Mouse (Mus musculus) adrenal gland (tissue): ENCODE results near the gene Spns2.

ENCODE experiments used
- intact Hi-C: fragments of 180-260 bp; cut with DNase I; formaldehyde crosslinking; loops from one replicate; pipeline ENCODE4 v1.15.1; 2025

The Spns2 gene

GRCm38 (mm10) chr11:72438411-72438810, 51.3 kb downstream of the Spns2 start:
- intact Hi-C loops: no loop called here

DNA sequence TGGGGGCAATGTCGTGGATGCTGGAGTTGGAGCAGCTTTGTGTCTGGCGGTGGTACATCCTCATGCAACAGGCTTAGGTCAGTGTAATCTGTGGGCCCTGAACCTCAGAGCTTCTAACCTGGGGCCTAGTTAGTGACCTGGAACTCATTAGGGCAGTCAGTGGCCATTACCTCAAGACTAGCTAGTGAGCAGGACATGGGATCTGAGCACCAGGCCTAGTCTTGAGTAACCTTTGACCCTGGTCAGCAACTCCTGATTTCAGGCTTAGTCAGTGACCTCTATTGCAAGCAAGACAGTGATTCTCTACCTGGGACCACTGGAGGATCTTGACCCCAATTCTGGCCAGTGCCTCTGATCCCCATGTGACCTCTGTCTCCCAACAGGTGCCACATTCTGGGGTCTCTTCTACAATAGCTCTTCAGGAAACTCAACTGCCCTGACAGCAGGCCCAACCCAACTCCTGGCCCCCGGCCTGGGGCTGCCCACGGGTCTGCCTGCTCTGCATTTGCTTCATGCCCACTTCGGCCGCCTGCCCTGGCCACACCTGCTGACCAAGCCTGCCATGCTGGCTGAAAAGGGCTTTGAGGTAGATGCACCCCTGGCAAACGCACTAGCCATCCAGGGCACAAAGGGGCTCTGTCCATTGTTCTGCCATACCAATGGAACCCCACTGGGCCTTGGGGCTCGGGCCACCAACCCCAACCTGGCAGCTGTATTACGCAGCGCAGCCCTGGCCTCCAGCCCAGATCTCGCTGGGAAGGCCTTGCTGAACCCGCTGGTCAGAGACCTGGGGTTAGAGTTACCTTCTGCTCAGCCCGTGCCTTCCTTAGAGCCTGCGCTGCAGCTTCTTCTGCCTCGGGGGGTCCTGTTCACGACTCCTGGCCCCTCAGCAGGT, 52.7 kb downstream of the Spns2 start:
- intact Hi-C loops: no loop called here

GRCm38 (mm10) chr11:72436271-72436670, 53.4 kb downstream of the Spns2 start:
- intact Hi-C loops: no loop called here

DNA sequence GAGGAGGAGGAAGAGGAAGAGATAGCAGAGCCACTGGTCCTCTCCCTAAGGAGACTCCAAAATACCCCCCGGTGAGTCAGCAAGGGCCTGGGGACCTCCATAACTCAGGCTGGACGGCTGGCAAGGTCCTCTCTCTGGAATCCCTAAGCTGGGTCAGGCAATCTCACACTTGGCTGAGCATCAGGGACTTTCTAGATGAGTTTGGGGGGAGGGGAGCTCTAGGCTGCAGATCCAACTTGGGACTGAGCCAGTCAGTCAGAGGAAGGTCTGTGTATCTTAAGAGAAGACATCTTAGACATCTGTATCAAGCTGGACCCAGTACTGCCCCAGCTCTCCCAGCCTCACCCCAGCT, 54.0 kb downstream of the Spns2 start:
- intact Hi-C loops: no loop called here

- intact Hi-C loops: loop anchor here (5.0 kb wide), 1 partner anchor 127 kb away; no protein-coding TSS in a partner anchor
These were observed 54.6 kb downstream of the Spns2 start, which contains the start of gene Ggt6 for GRCm38 (mm10) chr11:72434963-72435693. Ggt6 (plus strand) TSS chr11:72435526.

- intact Hi-C loops: loop anchor here (5.0 kb wide), 1 partner anchor 132 kb away; no protein-coding TSS in a partner anchor
These were observed 59.2 kb downstream of the Spns2 start for GRCm38 (mm10) chr11:72430311-72431068.

- intact Hi-C loops: loop anchor here (2.0 kb wide), 3 partner anchors 74 to 204 kb away; no protein-coding TSS in a partner anchor
These were observed 60.4 kb downstream of the Spns2 start for GRCm38 (mm10) chr11:72429288-72429690.

GRCm38 (mm10) chr11:72428694-72429093, 61.0 kb downstream of the Spns2 start:
- intact Hi-C loops: loop anchor here (2.0 kb wide), 3 partner anchors 74 to 204 kb away; no protein-coding TSS in a partner anchor

DNA sequence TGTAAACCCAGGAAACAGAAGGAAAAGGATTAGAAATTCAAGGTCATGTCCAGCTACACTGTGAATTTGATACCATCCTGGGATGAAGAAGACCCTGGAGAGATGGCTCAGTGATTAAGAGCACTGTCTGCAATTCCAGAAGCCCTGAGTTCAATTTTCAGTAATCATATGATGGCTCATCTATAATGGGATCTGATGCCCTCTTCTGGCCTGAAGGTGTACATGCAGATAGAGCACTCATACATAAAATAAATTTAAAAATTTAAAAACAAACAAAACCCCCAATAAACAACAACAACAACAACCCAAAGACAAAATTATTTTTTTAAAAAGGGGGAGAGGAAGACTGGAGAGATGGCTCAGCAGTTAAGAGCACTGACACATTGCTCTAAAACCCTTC, 62.8 kb downstream of the Spns2 start:
- intact Hi-C loops: no loop called here

DNA sequence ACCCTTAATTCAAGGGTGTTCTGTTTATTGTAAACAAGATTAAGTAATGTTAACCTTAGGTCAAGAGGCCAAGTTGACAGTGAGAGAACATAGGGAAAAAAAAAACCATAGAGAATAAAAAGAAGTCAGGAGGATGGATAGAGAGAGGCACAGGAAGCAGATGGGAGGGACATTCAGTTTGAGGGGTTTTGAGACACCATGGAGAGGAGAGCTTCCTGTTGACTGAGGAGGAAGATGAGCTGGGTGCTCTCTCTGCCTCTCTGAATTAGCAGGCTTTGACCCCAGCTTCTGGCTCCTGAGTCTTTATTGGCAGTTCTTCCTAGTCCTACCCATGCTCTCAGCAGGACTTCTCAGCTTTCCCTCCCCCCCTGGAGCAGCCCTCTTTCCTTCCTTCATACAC, 64.5 kb downstream of the Spns2 start:
- intact Hi-C loops: no loop called here

DNA sequence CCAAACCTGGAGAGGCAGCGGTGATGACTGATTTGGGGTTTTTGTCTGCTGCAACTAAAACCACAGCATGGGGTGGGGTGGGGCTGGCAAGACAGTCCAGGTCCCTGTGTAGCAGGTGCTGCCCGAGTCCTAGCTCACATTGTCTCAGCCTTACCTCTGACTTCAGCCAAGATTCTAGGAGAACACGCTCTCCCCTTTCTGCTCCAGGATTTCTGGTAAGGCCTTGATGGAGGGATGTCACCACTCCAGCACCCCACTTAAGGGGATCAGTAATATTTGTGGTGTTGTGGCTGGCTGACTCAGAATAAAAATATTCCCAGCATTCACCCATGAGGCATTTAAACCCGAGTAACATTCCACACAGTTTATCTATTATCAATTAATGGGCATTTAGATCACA, 66.0 kb downstream of the Spns2 start:
- intact Hi-C loops: no loop called here

DNA sequence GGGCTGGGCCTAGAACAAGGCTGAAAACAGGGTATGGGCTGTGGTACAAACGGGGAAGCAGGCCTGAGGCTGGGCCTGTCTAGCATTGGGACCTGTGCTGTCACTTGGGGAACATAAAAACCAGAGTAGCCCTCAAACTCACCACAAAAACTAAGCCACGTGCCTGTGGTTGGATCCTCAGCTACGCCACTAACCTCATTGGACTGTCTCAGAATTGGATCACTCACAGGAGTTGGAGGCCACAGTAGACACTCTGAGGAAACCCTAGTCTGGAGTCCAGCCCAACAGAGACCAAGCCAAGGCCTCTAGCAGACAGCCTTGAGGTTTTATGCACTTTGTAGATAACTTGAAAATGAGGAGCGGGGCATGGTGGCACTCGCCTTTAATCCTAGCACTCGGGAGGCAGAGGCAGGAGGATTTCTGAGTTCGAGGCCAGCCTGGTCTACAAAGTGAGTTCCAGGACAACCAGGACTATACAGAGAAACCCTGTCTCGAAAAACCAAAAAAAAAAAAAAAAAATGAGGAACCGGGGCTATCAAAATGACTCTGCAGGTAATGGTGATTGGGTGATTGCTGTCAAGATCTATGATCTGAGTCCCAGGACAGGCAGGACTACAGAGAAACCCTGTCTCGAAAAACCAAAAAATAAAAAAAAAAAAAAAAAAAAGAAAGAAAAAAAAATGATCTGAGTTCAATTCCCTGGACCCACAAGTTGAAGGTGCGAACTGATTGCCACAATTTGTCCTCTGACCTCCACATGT, 68.0 kb downstream of the Spns2 start:
- intact Hi-C loops: no loop called here

DNA sequence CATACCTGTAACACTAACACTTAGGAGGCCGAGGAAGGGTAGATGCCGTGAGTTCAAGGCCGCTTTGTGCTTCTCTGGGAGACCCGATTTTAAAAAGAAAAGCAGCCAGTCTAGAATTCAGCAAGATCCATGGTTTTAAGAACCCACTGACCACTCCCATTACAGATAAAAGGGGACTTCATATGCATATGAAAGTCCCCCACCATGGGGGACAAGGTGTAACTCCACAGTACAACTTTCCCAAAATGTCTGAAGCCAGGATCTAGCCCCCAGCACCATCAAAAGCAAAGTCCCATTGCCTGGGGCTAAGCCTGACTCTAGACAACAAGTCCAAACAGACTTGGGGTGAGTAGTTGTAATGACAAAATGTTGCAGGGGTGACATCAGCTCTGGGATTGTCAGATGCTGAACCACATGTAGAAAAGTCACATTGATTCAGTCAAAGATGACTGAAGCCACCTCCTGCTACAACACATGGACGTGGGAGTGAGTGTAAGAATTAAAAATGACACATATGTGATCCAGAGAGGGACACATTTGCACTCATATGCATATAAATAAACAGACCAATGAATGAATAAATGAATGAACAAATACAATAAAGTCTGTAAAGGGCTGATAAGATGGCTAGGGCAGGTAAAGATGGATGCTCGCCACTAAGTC, 69.1 kb downstream of the Spns2 start:
- intact Hi-C loops: no loop called here

DNA sequence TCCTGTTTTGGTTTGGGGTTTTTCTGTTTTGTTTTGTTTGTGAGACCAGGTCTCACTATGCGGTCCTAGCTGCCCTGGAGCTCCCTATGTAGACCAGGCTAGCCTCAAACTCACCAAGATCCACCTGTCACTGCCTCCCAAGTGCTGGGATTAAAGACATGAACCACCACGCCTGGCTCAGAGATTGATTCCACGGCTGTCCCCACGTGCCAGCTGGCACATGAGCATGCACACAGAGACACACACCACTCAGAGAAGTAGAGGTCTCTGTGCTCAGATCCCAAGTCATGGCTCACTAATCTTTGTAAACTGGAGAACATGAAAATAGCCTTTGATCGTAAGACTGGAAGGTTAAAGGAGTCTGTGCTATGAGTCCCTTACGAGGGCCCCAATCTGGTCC, 70.7 kb downstream of the Spns2 start:
- intact Hi-C loops: no loop called here

- intact Hi-C loops: no loop called here
These were observed 71.5 kb downstream of the Spns2 start for GRCm38 (mm10) chr11:72418227-72418626.

DNA sequence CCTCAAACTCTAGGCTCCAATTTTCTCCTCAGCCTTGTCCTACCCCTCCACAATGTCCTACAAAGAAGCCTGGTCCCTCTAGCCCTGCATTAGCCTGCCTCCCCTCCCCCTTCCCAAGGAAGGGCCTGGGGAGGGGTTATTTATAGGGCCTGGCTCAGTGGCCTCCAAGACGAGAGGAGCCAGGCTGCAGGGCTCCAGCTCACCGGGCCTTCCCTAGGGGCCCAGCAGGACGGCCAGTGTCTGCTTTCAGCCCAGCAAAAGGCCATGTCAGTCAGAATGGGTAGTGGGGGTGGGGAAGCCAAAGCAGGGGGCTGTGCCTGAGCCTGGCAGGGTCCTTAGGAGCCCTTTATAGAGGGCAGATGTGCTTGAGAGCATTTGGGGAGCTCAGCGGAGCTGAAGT, 72.3 kb downstream of the Spns2 start:
- intact Hi-C loops: no loop called here

DNA sequence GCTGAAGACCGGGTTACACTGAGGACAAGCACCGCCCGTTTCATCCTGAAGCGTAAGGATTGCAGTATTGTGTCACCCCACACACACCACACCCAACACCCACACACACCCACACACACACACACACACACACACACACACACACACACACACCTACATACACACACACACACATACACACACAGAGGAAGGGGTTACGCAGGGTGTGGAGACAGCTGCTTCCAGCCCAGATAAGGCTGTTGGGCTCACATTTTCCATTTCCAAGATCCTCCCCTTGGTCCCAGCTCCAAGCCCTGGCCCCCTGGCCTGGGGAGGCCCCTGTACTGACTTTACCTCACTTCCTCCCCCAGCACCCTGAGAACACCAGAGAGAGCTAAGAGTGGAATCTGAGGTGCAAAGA, 73.0 kb downstream of the Spns2 start:
- intact Hi-C loops: no loop called here

- intact Hi-C loops: no loop called here
These were observed 74.5 kb downstream of the Spns2 start for GRCm38 (mm10) chr11:72415155-72415554.

DNA sequence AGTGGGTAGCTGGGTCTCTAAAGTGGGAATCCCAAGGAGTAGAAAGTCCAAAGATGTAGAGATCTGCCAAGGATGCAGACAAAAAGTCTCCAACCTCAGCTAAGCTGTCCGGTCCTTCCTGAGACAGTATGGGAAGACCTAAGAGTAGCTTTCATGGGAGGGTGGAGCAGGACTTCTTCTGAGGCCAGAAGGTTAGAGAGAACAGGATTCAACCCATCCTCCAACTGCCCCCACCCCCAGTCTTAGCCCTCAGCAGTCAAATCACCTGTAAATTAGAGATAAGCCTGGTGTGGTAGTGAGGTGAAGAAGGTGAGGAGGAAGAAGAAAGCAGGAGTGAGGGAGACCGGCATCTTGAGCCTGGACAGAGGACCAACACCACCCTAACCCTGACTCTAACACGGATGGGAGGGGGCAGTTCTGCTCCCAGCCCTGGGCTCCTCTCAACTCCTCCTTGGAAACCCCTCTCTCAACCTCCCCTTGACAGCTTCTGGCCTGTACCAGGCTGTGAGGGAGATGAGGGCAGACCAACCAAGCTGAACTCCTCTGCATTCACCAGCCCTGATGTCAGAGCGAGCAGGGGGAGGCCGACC, 76.0 kb downstream of the Spns2 start:
- intact Hi-C loops: no loop called here

DNA sequence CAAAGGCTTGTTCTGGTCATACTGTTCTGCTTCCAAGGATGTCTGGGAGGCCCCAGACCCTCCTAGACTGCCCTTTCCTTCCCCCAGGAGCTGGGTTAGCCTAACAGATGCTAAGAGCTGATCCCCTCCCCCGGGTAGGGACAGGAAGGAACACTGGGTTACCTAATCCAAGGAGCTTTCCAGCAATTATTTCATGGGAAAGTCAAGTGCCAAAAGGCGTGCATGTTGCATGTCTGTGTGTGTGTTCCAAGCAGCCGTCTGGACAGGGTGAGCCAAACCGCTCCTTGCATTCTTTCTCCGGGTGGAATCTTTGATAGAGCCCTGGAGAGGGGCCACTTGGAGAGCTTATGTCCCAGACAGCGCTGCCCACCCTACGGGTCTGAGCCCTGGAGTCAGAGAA, 76.7 kb downstream of the Spns2 start:
- intact Hi-C loops: no loop called here
